Mouse (Mus musculus): ENCODE data around the gene Ciao2b. TPM values are rescaled to one million over a fixed set of nuclear protein-coding genes. Genes with fewer than 3 reads are reported as not detected.

The Ciao2b gene
- total RNA-seq, 2 experiments from 2014 or later, result 62.2 to 66.5 TPM

GRCm38 (mm10) chr8:104620765-104621164, 21.0 kb downstream of the Ciao2b start:
- no peak for DNase-seq

DNA sequence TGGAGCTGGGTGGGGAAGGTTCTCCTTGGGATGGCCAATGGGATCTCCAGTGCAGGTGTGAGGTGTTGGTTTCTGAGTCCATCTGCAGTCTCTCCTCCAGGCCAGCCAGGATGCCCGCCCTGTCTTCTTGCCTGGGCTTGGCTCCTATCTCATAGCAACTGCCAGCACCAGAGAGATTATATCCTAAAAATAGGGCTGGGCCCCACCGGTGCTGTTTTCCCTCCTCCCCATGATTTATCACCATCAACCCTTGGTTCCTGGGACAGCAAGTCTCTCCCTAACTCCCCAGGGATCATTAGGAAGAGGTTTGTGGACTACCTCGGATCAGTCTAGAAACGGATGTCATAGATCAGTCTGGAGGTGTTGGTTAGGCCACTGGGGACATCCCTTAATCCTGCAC, 28.6 kb downstream of the Ciao2b start:
- peak; percentile 50 to 71 for DNase-seq

DNA sequence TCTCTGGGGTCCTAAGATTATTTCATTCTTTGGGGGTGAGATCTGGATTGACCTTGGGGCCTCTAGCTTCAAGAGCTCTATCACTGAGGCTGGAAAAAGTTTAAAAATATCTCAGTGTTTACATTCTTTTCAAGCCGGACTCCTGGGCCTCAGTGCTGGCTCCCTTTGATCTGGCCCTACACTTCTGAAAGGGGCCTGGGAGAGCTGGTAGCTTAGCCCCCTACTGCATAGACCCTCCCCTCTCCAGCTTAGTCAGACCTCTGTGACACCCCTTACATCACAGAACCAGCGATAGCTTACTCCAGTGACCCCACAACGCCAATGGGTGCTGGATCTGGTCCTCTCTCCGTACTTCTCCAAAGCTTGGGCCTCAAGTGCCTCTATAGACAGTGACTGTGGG, 30.2 kb downstream of the Ciao2b start:
- peak in 1 of 2 experiments; percentile 44 for DNase-seq

GRCm38 (mm10) chr8:104610185-104610766, 31.5 kb downstream of the Ciao2b start:
- peak; percentile 82 to 90 for DNase-seq

DNA sequence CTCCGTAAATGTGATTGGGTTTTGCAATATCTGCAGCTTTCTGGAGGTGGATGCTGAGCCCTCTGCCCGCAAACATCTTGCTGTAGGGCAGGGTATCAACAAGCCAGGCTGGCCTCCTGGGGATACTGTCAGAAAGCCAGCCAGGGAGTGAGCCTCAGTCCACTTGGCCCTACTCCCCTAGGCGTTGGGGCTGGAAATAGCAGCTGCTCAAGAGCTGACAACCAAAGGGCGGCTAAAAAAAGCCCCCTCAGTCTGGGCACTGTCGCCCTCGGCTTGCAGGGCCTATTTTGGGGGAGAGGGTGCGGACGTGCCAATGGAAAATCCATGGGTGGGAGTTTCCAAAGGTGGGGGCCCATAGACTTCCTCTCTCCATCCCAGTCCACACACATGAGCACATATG, 32.5 kb downstream of the Ciao2b start:
- peak; percentile 73 to 89 for DNase-seq

GRCm38 (mm10) chr8:104607944-104608343, 33.8 kb downstream of the Ciao2b start:
- DNase-seq, result peak; percentile 85 to 89

GRCm38 (mm10) chr8:104606329-104606728, 35.4 kb downstream of the Ciao2b start:
- peak; percentile 40 to 53 for DNase-seq

DNA sequence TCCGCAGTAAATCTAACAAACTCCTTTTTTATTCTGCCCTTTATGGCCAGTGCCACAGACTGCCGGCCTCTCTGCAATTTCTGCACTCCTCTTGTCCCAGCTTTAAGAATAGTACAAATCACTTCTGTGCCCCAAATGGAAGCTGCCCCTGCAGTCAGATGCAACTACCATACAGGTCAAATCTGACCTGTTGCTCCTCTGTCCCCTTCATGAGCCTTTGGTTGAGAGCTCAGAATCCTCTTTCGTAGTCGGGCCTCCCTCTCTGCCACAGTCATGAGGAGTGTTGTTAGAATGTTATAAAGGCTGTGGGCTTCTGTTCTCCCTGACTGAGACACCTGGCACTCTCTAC, 38.5 kb downstream of the Ciao2b start:
- DNase-seq, result peak in 1 of 2 experiments; percentile 29

GRCm38 (mm10) chr8:104602468-104603244, 39.1 kb downstream of the Ciao2b start:
- peak; percentile 91 to 92 for DNase-seq

GRCm38 (mm10) chr8:104601941-104602371, 39.8 kb downstream of the Ciao2b start:
- no peak for DNase-seq

- no peak for DNase-seq
Observed at GRCm38 (mm10) chr8:104601386-104601785, 40.4 kb downstream of the Ciao2b start.

DNA sequence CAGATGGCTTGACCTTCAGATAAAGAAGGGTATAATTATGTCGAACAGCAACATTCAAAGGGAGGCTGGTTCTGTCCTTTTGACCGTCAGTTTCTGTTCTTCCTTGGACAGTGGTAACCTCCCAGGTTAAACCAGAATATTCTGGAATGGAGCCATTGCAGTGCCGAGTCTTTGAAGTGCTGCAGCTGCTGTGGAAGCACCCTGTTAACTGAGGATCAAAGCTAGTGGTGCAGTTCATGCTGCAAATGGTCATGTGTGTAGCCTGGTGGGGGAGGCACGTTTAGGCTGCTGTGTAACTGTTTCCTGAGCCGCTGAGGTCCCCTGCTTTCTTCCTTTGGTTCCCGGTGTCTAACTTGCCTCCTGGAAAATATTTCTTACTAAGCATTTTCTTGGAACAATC, 43.3 kb downstream of the Ciao2b start:
- DNase-seq, result no peak

DNA sequence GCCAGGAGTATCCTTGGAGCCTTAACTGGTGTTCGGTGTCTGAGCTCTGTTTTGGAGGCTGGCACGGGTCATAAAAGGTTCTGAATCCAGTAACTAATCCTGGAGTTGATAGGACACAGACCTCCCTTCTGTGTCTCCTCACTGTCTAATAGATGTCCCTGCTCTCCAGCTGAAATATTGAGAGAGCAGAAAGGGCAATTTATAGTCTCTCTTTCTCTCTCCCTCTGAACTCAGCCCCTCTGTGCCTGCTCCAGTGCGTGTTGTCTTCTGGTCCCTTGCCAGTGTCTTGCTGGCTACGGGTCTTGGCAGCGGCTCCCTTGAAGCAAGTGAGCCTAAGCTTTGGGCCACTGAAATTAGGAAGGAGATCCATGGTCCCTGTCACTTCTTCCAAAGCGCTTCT, 44.1 kb downstream of the Ciao2b start:
- no peak for DNase-seq

- no peak for DNase-seq
Observed at GRCm38 (mm10) chr8:104595773-104596536, 45.8 kb downstream of the Ciao2b start.

DNA sequence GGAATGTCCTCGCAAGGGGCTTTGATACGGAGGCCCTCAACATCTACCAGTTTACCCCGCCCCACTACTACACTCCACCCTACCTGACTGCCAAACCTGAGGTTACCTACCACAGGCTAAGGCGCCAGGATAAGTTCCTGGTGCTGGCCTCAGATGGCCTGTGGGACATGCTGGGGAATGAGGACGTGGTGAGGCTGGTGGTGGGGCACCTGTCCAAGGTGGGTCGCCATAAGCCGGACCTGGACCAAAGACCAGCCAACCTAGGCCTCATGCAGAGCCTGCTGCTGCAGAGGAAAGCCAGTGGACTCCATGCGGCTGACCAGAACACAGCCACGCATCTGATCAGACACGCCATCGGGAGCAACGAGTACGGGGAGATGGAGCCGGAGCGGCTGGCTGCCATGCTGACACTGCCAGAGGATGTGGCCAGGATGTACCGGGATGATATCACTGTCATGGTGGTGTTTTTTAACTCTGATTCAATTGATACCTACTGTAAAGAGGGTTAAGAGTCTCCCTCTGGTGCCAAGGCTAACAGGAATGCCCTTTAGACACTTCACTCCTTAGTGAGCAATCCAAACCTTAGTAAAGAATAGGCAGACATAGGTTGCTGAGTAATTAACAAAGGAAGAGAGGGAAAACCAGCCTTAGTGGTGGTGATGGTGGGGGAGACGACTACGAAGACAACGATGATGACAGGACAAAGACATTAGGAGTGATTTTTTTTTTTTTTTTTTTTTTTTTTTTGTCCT, 47.0 kb downstream of the Ciao2b start:
- no peak for DNase-seq

- no peak for DNase-seq
Observed at GRCm38 (mm10) chr8:104593536-104594325, 48.0 kb downstream of the Ciao2b start.

- no peak for DNase-seq
Observed at GRCm38 (mm10) chr8:104592566-104592965, 49.2 kb downstream of the Ciao2b start.

DNA sequence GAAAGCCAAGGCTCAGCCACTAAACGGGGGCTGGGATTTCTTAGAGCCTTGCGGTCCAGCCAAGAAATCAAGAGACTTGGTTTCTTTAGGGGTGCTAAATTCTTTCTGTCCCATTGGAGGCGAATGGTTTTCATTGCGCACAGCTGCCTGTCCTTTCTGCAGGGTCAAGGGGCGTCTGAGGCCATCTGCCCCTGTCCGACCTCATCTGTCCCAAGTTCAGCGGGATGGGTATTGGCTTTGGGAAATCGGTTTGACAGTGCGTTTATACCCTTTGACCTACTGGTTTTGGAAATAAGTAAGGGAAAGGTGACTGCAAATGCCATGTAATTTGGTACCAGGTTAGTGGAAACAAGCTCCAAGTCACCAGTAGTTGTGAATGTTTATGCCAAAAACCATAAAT, 49.9 kb downstream of the Ciao2b start:
- DNase-seq, result no peak

DNA sequence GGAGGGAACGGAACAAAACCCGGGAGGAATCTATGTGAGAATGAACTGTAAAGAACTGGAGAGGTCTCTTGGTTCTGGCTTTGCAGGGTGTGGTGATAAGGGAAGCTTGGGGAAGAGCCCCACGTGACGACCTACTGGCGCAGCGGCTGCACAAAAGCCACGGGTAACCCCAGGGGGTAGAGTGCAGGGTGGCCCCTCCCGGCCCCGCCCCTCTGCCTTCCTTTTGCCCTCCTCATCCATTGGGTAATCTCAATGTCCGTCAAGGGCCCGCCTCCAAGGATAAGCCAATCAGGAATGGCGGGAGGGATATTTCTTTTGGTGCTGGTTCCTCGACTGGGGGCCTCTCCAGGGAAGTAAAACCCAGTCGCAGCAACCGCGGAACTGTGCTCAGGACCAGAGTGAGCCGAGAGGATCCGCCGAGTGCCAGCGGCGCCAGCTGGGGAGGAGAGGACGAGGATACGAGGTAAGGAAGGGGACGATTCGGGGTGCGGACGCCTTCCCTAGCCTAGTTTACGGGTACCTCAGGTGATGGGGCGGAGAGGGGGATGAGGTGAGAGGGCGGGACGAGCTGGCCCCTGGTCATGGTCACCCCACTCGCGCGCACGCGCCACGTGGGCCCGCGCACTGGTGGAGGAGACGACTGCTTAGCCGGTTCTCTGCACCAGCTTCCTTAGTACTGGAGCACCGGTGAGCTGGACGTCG, 50.5 kb downstream of the Ciao2b start, which contains the start of gene Pdp2:
Gene Pdp2, plus strand, starts transcription at position 319 of the 702 bp plus-strand sequence.
- peak; percentile 95 to 97 for DNase-seq

DNA sequence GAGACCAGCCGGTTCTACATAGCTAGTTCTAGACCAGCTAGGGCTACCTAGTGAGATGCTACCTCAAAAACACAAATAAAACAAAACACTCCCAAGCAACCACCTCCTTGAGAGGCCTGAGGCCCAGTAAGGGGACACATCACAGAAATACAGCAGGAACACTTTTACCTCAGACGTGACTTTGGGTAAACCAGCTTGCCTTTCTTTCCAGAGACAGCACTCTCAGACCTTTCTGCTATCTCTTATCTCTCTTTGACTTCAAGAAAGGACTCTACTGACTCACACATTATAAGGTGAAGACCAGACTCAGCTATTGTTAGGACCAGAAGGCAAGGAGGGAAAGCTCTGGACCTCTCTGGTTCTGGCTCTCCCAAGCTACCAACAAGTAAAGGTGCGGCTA, 51.5 kb downstream of the Ciao2b start:
- DNase-seq, result no peak

Data from heart, adult 18-20 months (tissue).